Mouse (Mus musculus) v-Abl transformed pro-B cells (cell line): ENCODE data around the gene Pdxdc1.
"Not testable (repeated sequence)": the region's sequence is repeated elsewhere in the genome, so short reads cannot be mapped to it uniquely, and the experiment has no call there.

Experiments
- in situ Hi-C, 2 experiments: fragments of 400-800 bp; cut with MboI; formaldehyde crosslinking; loops; one replicate each; pipeline ENCODE4 v1.15.1; 2025; ENCODE audit not compliant: unreplicated experiment in 2 of 2

Pdxdc1 gene

GRCm38 (mm10) chr16:13892850-13893249 lies 10.1 kb downstream of the Pdxdc1 start:
- in situ Hi-C loops: loop anchor here (5.0 to 25.0 kb wide), 3 partner anchors 269 to 422 kb away; partner anchors contain the start of genes Fopnl (in 2 of the 2), Marf1 (in 1 of the 2) and Nde1 (in 1 of the 2)

- in situ Hi-C loops: loop anchor here (5.0 to 25.0 kb wide), 3 partner anchors 272 to 424 kb away; partner anchors contain the start of genes Fopnl (in 2 of the 2), Marf1 (in 1 of the 2) and Nde1 (in 1 of the 2)
These were observed 12.5 kb downstream of the Pdxdc1 start for GRCm38 (mm10) chr16:13890449-13890848.

- in situ Hi-C loops: loop anchor here in 1 of 2 experiments (25.0 kb wide), 1 partner anchor 429 kb away; the partner anchor contains the start of gene Fopnl
These were observed 19.7 kb downstream of the Pdxdc1 start for GRCm38 (mm10) chr16:13883094-13883774.

GRCm38 (mm10) chr16:13875483-13875882 lies 27.4 kb downstream of the Pdxdc1 start:
- in situ Hi-C loops: loop anchor here in 1 of 2 experiments (25.0 kb wide), 1 partner anchor 437 kb away; the partner anchor contains the start of gene Fopnl

- in situ Hi-C loops: no loop called here
These were observed 34.9 kb downstream of the Pdxdc1 start for GRCm38 (mm10) chr16:13867910-13868514.

- in situ Hi-C loops: not testable (repeated sequence)
These were observed 35.5 kb downstream of the Pdxdc1 start for GRCm38 (mm10) chr16:13867406-13867805.

GRCm38 (mm10) chr16:13866616-13867015 lies 36.3 kb downstream of the Pdxdc1 start:
- in situ Hi-C loops: no loop called here

- in situ Hi-C loops: no loop called here
These were observed 36.9 kb downstream of the Pdxdc1 start for GRCm38 (mm10) chr16:13866076-13866475.

GRCm38 (mm10) chr16:13853886-13854285 lies 49.0 kb downstream of the Pdxdc1 start:
- in situ Hi-C loops: no loop called here

GRCm38 (mm10) chr16:13851446-13851845 lies 51.5 kb downstream of the Pdxdc1 start:
- in situ Hi-C loops: no loop called here

GRCm38 (mm10) chr16:13848310-13848709 lies 54.6 kb downstream of the Pdxdc1 start:
- in situ Hi-C loops: no loop called here

- in situ Hi-C loops: no loop called here
These were observed 56.3 kb downstream of the Pdxdc1 start for GRCm38 (mm10) chr16:13846675-13847074.

GRCm38 (mm10) chr16:13845031-13845430 lies 57.9 kb downstream of the Pdxdc1 start:
- in situ Hi-C loops: no loop called here

- in situ Hi-C loops: no loop called here
These were observed 62.0 kb downstream of the Pdxdc1 start for GRCm38 (mm10) chr16:13840956-13841355.

- in situ Hi-C loops: no loop called here
These were observed 62.9 kb downstream of the Pdxdc1 start for GRCm38 (mm10) chr16:13840056-13840455.

GRCm38 (mm10) chr16:13834382-13834781 lies 68.5 kb downstream of the Pdxdc1 start:
- in situ Hi-C loops: no loop called here

GRCm38 (mm10) chr16:13831606-13832005 lies 71.3 kb downstream of the Pdxdc1 start:
- in situ Hi-C loops: no loop called here

GRCm38 (mm10) chr16:13830444-13830843 lies 72.5 kb downstream of the Pdxdc1 start:
- in situ Hi-C loops: no loop called here

- in situ Hi-C loops: no loop called here
These were observed 76.4 kb downstream of the Pdxdc1 start for GRCm38 (mm10) chr16:13826511-13826910.

GRCm38 (mm10) chr16:13825781-13826490 lies 77.0 kb downstream of the Pdxdc1 start:
- in situ Hi-C loops: no loop called here

GRCm38 (mm10) chr16:13820771-13821170 lies 82.2 kb downstream of the Pdxdc1 start:
- in situ Hi-C loops: loop anchor here in 1 of 2 experiments (25.0 kb wide), 1 partner anchor 342 kb away; the partner anchor contains the start of genes Marf1 and Nde1
